Mouse (Mus musculus) ovary, postnatal 10 days (tissue): ENCODE data around the gene Fhad1.
A peak's percentile ranks its signal among the peaks of the same experiment; 100 is the strongest.

ENCODE experiments used
- DNase-seq: peaks from one replicate; pipeline ENCODE4 v3.0.0; 2022; ENCODE audit warnings: low spot score

Fhad1 gene

DNA sequence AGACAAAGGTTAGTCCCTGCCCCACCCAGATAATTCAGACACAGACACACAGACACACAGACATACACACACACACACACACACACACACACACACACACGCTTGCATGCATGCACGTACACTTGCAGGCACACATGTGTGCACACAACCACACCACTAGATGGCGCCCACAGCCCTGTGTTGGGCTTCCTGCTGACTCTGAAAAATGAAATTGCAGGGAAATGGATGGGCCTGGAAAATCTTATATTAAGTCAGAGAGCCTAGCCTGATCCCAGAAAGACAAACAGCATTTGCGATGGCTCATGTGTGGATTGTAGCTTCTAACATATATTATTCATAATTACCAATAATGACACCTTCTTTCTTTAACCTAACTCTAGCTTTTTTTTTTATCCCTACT, 38.7 kb downstream of the Fhad1 start:
- no peak for DNase-seq

DNA sequence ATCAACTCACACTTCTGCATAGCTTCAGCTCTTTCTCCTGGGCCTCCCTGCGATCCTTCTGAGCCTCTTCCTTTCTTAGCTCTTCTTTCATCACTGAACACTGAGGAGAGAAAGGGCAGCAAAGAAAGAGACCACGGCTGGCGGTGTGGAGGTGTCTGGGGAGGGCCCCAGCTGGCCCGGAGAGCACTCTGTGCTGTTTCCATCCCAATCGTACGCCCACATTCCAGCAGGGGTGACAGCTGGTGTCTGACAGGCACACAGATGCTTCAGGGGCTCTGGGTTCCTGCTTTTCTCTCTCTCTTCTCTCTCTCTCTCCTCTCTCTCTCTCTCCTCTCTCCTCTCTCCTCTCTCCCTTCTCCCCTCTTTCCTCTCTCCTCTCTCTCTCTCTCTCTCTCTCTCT, 50.3 kb downstream of the Fhad1 start:
- no peak for DNase-seq

DNA sequence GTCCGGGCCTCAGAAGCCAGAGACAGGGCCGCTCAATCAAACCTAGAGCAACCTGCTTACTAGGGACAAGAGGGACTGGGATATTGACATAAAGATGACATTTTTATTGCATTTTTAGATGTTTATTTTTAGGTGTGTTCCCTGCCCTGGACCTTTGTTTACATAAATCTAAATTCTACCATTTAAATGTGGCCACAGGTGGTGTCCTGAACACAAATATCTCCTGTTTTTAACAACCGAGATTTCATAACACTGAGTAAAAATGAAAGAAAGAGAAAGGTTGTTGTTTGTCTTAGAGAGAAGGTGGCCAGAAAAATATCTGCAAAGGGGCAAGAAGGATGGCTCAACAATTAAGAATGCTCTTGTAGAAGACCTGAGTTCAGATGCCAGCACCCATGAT, 51.0 kb downstream of the Fhad1 start:
- no peak for DNase-seq

- no peak for DNase-seq
These were observed 51.8 kb downstream of the Fhad1 start for GRCm38 (mm10) chr4:141962811-141963685.

- DNase-seq, result no peak
These were observed 54.8 kb downstream of the Fhad1 start for GRCm38 (mm10) chr4:141960037-141960436.

DNA sequence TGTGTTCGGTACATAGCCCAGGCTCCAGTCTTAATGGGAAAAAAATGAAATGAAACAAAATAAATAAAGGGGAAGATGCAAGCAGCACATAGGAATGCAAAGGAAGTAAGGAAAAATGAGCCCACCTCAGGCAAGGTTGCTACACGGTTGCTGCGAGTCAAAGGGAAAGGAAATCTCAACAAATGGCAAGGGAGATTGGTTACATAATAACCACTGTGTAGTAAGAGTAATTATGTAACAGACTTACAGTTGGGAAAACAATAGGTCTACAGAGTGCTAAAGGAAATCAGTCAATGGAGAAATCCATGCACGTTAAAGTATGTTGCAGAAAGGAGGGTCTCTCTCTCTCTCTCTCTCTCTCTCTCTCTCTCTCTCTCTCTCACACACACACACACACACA, 55.3 kb downstream of the Fhad1 start:
- DNase-seq, result no peak

DNA sequence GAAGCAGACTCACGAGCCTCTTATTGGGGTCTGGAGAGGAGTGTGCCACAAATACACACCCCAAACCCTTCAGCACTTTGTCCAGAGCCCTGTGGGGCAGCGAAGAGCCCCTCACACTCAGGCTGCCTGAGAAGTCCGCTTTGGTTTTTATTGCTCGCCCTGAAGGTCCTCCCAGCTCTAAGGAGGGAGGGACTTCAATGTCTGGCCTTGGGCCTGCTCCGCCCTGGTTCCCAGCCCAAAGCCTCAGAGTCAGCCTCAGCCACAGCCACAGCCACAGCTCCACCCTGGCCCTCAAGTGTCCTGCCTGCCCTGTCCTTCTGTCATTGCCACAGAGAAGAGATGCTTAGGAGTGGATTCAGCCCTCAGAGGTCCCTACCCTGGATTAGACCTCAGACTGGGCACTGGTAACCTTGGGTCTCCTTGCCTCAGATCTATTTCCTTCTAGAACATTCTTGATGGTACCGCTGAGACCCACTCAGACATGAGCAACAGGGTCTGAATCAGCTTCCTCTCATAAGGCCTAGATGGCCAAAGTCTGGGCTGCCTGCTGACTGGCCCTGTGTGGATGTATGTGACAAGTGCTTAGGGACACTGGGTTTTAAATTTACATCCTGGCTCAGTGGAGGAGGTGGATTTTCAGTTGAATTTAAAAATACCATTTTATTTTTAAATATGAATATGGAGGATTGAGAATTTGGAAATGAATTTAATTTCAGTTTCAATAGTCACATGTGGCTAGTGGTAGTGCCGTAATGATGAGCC, 56.1 kb downstream of the Fhad1 start:
- DNase-seq, result no peak

DNA sequence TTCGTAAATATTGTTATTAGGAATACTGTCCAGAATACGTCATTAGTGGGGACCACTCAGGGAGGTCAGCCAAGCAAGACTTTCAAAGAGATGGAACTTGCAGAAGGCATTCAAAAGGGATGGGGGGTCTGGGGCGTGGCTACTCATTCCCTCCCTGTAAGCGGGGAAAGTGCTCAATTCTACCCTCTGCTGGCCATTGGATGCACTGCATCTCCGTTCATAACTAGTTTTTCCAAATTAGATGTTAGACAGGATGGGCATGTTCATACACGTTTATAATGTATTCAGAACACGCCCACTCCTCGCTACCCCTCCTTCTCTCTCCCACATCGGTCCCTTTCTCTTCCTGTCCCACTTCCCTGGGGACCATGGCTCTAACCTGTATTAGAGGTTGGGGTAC, 56.7 kb downstream of the Fhad1 start:
- DNase-seq, result peak; percentile 68

DNA sequence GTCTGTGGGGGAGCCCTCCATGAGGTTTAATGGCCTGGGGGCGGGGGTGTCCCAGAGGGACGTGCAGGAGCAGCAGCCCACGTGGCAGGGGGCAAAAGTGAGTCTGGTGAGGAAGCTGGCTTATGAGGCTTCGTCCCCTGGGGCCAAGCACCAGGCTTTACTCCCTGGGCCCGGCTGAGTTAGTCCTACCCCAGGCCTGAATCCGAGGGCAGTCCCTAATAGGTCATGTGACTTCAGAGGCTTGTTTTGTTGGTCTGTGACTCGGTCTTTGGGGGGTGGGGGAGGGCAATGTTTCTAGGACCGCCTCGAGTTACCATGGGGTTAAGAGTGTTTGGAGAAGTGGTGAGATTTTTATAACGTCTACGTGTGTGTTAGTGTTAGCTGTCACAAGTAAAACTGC, 57.1 kb downstream of the Fhad1 start:
- no peak for DNase-seq

DNA sequence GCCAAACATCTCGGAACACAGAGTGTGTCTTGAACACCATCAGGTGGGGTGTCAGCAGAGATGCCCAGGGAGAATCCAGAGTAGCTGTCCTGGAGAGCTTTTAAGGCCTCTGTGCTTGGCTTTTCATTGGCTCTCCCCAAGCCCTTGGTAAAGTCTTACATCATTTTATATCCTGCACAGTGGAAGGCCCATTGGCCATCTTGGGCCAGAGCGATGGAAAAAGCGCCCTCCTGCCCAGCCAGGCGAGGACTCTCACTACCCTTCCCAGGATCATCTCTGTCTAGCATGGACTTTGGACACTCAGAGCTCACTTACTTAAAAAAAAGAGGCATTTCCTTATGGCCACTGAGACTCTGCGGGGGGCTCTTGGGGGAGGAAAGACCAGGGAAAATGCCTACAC, 58.0 kb downstream of the Fhad1 start:
- no peak for DNase-seq

DNA sequence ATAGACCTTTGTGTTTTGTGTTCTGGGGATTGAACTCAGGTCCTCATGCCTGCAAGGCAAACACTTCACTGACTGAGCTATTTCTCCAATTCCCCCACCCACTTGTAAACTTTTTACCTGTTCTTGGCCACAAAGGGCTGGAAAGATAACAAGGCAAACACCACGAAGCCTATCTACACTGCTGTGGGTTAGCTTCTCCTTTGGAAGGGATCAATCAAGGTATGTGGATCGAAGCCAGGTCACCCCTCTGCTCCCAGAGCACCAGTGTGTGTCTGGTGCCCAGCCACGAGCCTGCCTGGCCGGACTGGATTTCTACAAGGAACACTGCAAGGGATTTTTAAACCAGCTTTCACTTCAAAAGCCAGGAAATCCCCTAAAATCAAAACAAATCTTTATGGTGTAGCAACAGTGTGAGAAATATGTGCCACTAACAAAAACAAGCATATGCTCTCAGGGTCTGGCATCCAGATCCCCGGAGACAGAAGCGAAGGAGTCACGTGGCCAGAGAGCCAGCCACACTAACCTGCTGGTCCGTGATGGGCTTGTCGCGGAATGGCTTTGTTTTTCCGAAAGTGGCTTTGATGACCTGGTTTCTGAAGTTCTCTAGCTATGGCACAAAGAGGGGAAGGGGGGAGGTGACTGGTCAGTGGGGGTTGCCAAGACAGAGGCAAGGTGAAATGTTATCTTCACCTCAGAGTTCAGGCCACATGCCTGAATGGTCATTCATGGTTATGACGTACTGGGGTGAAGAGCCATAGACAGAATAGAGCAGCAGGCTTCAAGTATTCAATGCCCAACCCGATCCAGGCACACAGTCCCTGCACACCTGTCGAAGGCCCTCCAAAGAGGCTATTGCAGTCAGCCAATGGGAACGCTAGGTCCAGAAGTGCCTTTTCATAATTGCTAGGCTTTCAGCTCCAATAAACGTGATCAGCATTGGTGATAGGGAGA, 59.8 kb downstream of the Fhad1 start:
- DNase-seq, result no peak

GRCm38 (mm10) chr4:141953859-141954258, 61.0 kb downstream of the Fhad1 start:
- no peak for DNase-seq

- DNase-seq, result no peak
These were observed 61.6 kb downstream of the Fhad1 start for GRCm38 (mm10) chr4:141953291-141953690.

DNA sequence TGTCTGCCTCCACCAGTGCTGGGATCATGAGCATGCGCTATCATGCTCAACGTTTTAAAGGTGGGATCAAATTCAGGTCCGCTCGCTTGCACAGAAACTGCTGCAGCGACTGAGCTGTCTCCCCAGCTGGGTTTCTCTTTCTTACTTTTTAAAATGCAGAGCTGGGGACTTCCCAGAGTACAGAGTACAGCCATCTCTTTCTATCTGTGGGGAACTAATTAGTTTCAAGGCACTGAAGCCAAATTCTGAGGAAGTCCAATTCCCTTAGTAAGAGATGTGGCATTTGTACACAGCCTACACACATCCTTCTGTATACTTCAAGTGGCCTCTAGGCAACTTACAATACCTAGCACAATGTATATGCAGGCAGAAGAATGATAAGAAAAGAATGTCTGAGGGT, 62.1 kb downstream of the Fhad1 start:
- no peak for DNase-seq

- DNase-seq, result no peak
These were observed 62.8 kb downstream of the Fhad1 start for GRCm38 (mm10) chr4:141952114-141952513.

- DNase-seq, result no peak
These were observed 65.4 kb downstream of the Fhad1 start for GRCm38 (mm10) chr4:141949436-141949835.

DNA sequence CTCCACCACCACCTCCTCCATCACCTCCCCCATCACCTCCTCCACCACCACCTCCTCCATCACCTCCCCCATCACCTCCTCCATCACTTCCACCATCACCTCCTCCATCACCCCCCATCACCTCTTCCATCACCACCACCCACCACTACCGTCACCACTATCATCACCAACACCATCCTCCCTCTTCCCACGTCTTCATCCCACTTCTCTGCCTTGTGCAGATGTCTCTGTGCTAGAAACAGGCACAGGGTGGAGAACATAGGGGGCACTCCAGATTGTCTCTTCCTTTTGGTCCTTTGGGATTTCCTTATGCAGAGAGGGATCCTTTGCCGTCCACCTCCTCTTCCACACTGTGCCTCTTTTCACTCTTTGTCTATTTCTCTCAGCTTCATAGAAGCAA, 66.1 kb downstream of the Fhad1 start:
- DNase-seq, result no peak

GRCm38 (mm10) chr4:141942403-141942802, 72.5 kb downstream of the Fhad1 start:
- no peak for DNase-seq

DNA sequence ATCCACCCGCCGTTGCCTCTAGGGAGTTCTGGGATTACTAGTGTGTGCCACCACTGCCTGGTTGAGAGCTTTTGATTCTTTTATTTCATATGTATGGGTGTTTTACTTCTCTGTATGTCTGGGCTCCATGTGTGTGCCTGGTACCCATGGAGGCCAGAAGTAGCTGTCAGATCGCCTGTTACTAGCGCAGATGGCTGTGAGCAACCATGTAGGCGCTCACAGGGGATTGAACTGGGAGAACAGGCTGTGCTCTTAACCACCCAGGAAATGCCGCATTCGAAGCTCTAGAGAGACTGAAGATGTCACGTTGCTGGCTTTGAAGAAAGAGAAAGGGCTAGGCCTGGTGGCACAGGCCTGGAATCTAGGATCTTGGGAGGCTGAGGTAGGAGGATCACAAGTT, 73.6 kb downstream of the Fhad1 start:
- DNase-seq, result no peak

DNA sequence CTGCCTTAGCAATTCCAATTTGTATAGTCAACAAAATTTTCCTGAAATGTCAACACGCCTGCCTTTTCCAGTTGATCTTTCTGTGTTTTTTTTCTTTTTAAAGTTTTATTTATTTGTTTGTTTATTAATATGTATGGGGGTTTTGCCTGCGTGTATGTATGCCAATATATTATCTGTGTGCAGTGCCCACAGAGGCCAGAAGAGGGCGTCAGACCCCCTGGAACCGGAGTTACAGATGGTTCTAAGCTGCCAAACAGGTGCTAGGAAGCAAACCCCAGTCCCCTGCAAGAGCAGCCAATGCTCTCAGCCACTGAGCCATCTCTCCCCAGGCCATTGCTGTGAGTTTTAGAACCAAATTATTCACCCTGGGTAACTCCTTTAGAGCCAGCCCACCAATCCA, 76.3 kb downstream of the Fhad1 start:
- no peak for DNase-seq

DNA sequence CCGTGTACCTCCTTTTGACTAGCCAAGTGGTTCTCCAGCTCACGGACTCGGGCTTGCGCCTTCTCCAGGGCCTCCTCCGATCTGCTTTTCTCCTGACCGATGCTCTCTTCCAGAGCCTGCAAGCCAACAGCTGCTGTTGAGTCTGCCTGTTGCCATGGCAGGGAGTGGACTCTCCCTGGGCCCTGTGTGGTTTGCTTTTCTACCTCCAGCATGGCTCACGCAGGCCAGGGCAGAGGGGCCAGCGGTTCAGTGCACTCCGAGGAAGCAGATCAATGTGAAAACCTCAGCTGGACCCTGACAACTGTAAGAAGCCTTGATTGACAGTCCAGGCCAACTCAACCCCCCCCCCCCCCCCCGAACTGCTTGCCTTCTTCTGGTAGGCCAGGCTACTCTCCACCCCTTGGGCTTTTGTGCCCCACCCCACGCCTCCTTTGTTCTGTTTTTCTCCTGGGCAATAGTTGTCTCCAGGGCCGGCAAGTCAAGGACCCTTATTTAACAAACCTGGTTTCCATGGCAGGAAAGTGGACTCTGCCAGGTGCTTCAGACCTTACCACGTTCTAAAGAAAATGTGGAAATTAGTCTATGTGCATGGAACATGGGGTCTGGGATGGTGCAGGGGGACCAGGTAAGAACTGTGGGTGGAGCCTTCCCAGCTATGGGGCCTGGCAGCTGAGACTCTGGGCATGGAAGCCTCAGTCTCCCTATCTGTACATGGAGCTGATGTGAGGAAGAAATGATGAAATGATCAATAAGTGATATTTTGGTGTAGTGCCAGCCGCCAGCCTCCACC, 81.9 kb downstream of the Fhad1 start:
- no peak for DNase-seq

DNA sequence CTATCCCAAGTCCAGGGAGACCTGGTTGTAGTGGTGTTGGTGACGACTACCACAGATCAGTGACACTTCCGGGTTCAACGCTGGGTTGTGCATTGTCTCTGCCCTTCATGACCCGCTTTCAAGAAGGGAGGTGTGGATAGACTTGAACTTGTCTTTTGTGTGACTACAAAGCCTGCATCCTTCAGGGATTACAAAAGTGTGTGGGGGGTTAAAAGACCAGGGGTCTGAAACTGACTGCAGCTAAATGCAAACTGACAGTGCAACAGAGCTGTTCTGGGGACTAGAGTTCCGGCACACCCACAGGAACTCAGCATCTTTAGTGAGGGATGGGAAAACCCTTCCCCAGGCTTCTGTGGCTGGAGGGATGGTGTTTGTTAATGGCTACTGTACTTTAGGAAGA, 83.4 kb downstream of the Fhad1 start:
- no peak for DNase-seq
